Mouse (Mus musculus) erythroblast, embryonic 14.5 days (primary cell): ENCODE data around the gene Plppr1.

Source experiments
- GATA1 ChIP-seq: IDR thresholded peaks from 2 replicates; pipeline ENCODE4 v1.6.1; 2012; ENCODE audit warnings: low read length, inconsistent platforms, mixed read lengths
- TAL1 ChIP-seq: IDR thresholded peaks from 3 replicates; pipeline ENCODE4 v1.6.1; 2012; ENCODE audit warnings: low read length, inconsistent platforms, mixed read lengths

DNA sequence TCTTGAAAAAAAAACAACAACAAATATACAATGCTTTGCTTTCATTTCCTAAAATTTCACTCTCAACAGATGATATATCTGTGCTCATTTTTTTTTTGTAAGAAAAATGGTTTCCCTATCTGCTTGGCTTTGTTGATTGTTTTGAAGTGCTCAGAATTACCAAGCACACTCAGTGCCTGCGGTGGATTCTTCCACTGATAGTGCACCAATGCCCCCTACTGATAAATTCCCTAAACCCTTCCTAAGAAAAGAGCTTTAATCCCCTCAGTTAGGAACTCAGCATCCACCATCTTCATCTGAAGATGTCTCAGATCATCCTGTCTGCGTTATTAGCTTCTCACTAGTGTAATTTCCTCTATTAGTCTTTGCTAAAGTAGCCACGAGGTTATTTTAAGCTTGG, 192.2 kb downstream of the Plppr1 start:
- TF ChIP-seq GATA1 (no peak), TAL1 (no peak)
